Mouse (Mus musculus) layer of hippocampus, adult 8-10 months (tissue): ENCODE results near the gene Ankrd12. TPM values are rescaled to one million over a fixed set of nuclear protein-coding genes. Genes with fewer than 3 reads are reported as not detected.

ENCODE experiments used
- DNase-seq, 2 experiments: peaks; one replicate each; pipeline ENCODE4 v3.0.0; 2022; ENCODE audit warnings: low spot score in 2 of 2
- total RNA-seq, 4 experiments: library from RNA; stranded (reverse); gene quantifications; 2 replicates each; pipeline ENCODE4 v1.2.4; 2022

The Ankrd12 gene
- total RNA-seq, 4 experiments from 2014 or later: 198 to 247 (median 235) TPM

- DNase-seq: no peak
Measured at GRCm38 (mm10) chr17:65967751-65968150, 109.1 kb downstream of the Ankrd12 start.

GRCm38 (mm10) chr17:65962263-65962662, 114.6 kb downstream of the Ankrd12 start:
- DNase-seq: no peak

- DNase-seq: no peak
Measured at GRCm38 (mm10) chr17:65961606-65962136, 115.2 kb downstream of the Ankrd12 start.

GRCm38 (mm10) chr17:65959011-65959410, 117.9 kb downstream of the Ankrd12 start:
- DNase-seq: no peak

GRCm38 (mm10) chr17:65958366-65958765, 118.5 kb downstream of the Ankrd12 start:
- no peak for DNase-seq

GRCm38 (mm10) chr17:65957782-65958325, 119.0 kb downstream of the Ankrd12 start:
- no peak for DNase-seq

GRCm38 (mm10) chr17:65956993-65957781, 119.7 kb downstream of the Ankrd12 start:
- DNase-seq: no peak

- no peak for DNase-seq
Measured at GRCm38 (mm10) chr17:65956140-65956539, 120.7 kb downstream of the Ankrd12 start.

GRCm38 (mm10) chr17:65953959-65954358, 122.9 kb downstream of the Ankrd12 start:
- no peak for DNase-seq

GRCm38 (mm10) chr17:65952083-65952482, 124.8 kb downstream of the Ankrd12 start:
- no peak for DNase-seq

- peak; percentile 78 to 86 for DNase-seq
Measured at GRCm38 (mm10) chr17:65950622-65951404, 126.1 kb downstream of the Ankrd12 start, which contains the start of gene Twsg1. Gene Twsg1, minus strand, starts transcription at chr17:65951226.

- no peak for DNase-seq
Measured at GRCm38 (mm10) chr17:65950183-65950582, 126.7 kb downstream of the Ankrd12 start.

- no peak for DNase-seq
Measured at GRCm38 (mm10) chr17:65947307-65947706, 129.6 kb downstream of the Ankrd12 start.

- DNase-seq: no peak
Measured at GRCm38 (mm10) chr17:65945420-65945819, 131.5 kb downstream of the Ankrd12 start.

- DNase-seq: no peak
Measured at GRCm38 (mm10) chr17:65942394-65942793, 134.5 kb downstream of the Ankrd12 start.

GRCm38 (mm10) chr17:65941275-65941674, 135.6 kb downstream of the Ankrd12 start:
- no peak for DNase-seq

- no peak for DNase-seq
Measured at GRCm38 (mm10) chr17:65940221-65940620, 136.7 kb downstream of the Ankrd12 start.

GRCm38 (mm10) chr17:65939461-65940192, 137.3 kb downstream of the Ankrd12 start:
- DNase-seq: no peak

- DNase-seq: no peak
Measured at GRCm38 (mm10) chr17:65937671-65938070, 139.2 kb downstream of the Ankrd12 start.

GRCm38 (mm10) chr17:65933741-65934140, 143.1 kb downstream of the Ankrd12 start:
- no peak for DNase-seq

GRCm38 (mm10) chr17:65931525-65931924, 145.4 kb downstream of the Ankrd12 start:
- DNase-seq: no peak
